Mouse (Mus musculus): Measurements from ENCODE around the gene Sult4a1. TPM values are rescaled to one million over a fixed set of nuclear protein-coding genes. Genes with fewer than 3 reads are reported as not detected.
A peak's percentile ranks its signal among the peaks of the same experiment; 100 is the strongest.
"Not testable (repeated sequence)": the region's sequence is repeated elsewhere in the genome, so short reads cannot be mapped to it uniquely, and the experiment has no call there.

Gene Sult4a1
- polyA plus RNA-seq, 1 experiment from 2014 or later, result 0.24 TPM

GRCm38 (mm10) chr15:84105924-84106500 lies 458 bp upstream of the Sult4a1 start:
- Histone ChIP-seq H3K9me3 (ENCODE audit: low read length) (no peaks in the 10 kb centered on the region), H3K4me3 (ENCODE audit: low read depth, low read length) (peak overlapping the region; percentile 32; the same call in 1 of the 2 replicates), H3K4me2 (replicated peaks; ENCODE audit: low read depth, low read length) (peak overlapping the region; percentile 57), H3K4me1 (ENCODE audit: insufficient read depth, low read depth, low read length) (no peaks in the 10 kb centered on the region), H3K27me3 (replicated peaks; ENCODE audit: insufficient read depth, low read length) (peaks cover 20% of the 10 kb centered on the region), H3K27ac (ENCODE audit: low read length) (no peak overlapping the region), H3K36me3 (ENCODE audit: insufficient read depth, low read length) (no peaks in the 10 kb centered on the region), H3K9ac (replicated peaks; ENCODE audit: low read depth) (no peak overlapping the region)
- DNase-seq (ENCODE audit: low spot score) (no peak), ATAC-seq (no peak)
- WGBS, result 17% methylated on average over 11 of the region's 12 CpGs
- no peak for TF ChIP-seq EP300 (IDR thresholded peaks at IDR 0.05)
- TF ChIP-seq CTCF (IDR thresholded peaks at IDR 0.05), result no peak

GRCm38 (mm10) chr15:84104626-84105025 lies 928 bp downstream of the Sult4a1 start:
- Histone ChIP-seq H3K4me2 (replicated peaks; ENCODE audit: low read depth, low read length) (no peak overlapping the region), H3K27me3 (replicated peaks; ENCODE audit: insufficient read depth, low read length) (peaks cover 20% of the 10 kb centered on the region), H3K27ac (ENCODE audit: low read length) (no peak overlapping the region), H3K4me1 (ENCODE audit: insufficient read depth, low read depth, low read length) (no peaks in the 10 kb centered on the region), H3K4me3 (ENCODE audit: low read depth, low read length) (no peak overlapping the region), H3K9me3 (ENCODE audit: low read length) (no peaks in the 10 kb centered on the region), H3K36me3 (ENCODE audit: insufficient read depth, low read length) (no peaks in the 10 kb centered on the region), H3K9ac (replicated peaks; ENCODE audit: low read depth) (no peak overlapping the region)
- TF ChIP-seq CTCF (IDR thresholded peaks at IDR 0.05), result no peak
- TF ChIP-seq EP300 (IDR thresholded peaks at IDR 0.05), result no peak
- DNase-seq (ENCODE audit: low spot score) (no peak), ATAC-seq (no peak)
- WGBS, result 74% methylated on average over 7 of the region's 7 CpGs

DNA sequence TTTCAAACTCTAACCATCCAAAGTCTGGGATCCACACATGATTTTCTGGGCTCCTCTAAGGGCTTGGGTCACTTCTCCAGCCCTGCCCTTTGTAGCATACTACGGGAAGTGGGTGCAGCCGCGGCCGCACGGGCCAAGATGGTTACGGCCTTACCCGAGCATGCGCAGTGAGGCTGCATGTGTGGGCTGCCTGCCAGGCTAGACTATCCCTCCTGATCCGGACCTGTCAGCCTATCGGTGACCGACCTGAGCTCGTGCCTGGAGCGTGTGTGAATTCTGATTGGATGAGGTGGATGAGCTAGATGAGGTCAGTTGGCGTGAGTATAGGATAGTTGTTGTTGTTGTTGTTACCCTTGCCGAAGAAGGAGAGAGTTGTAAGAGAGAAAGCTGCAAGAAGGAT lies 8.0 kb downstream of the Sult4a1 start:
- H3K27me3 ChIP-seq (replicated peaks; ENCODE audit: insufficient read depth, low read length); H3K9ac ChIP-seq (replicated peaks; ENCODE audit: low read depth); H3K27ac ChIP-seq (ENCODE audit: low read length); H3K4me1 ChIP-seq (ENCODE audit: insufficient read depth, low read depth, low read length); H3K9me3 ChIP-seq (ENCODE audit: low read length); ATAC-seq; H3K4me2 ChIP-seq (replicated peaks; ENCODE audit: low read depth, low read length); H3K36me3 ChIP-seq (ENCODE audit: insufficient read depth, low read length); H3K4me3 ChIP-seq (ENCODE audit: low read depth, low read length); DNase-seq (ENCODE audit: low spot score): not testable (repeated sequence)
- WGBS, result 81% methylated on average over 15 of the region's 15 CpGs

GRCm38 (mm10) chr15:84096051-84096450 lies 9.5 kb downstream of the Sult4a1 start:
- no peak overlapping the region for H3K9ac ChIP-seq (replicated peaks; ENCODE audit: low read depth)
- no peak for DNase-seq (ENCODE audit: low spot score)
- H3K4me1 ChIP-seq (ENCODE audit: insufficient read depth, low read depth, low read length), result no peaks in the 10 kb centered on the region
- H3K9me3 ChIP-seq (ENCODE audit: low read length), result no peaks in the 10 kb centered on the region
- H3K4me2 ChIP-seq (replicated peaks; ENCODE audit: low read depth, low read length), result no peak overlapping the region
- H3K27ac ChIP-seq (ENCODE audit: low read length), result no peak overlapping the region
- no peaks in the 10 kb centered on the region for H3K27me3 ChIP-seq (replicated peaks; ENCODE audit: insufficient read depth, low read length)
- no peaks in the 10 kb centered on the region for H3K36me3 ChIP-seq (ENCODE audit: insufficient read depth, low read length)
- no peak for ATAC-seq
- TF ChIP-seq CTCF (IDR thresholded peaks at IDR 0.05) (no peak), EP300 (IDR thresholded peaks at IDR 0.05) (no peak)
- WGBS, result 63% methylated on average over 8 of the region's 8 CpGs
- no peak overlapping the region for H3K4me3 ChIP-seq (ENCODE audit: low read depth, low read length)

DNA sequence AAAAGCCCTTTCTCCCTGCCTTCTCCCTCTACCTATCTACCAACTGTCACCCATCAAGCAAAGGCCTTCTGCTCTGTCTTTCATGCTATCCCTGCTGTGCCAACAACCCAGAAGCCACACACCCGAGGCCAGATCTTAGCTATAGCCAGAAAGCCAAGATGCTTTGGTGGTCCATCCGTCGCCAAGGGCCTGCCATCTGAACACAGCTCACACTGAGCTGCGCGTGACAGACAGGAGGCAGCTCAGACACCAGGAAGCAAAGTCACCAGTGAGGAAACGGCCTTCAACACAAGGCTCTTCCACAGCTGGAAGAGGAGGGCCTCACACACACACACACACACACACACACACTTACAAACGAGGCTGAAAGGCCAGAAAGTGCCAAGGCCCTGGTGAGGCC lies 10.6 kb downstream of the Sult4a1 start:
- no peaks in the 10 kb centered on the region for H3K9me3 ChIP-seq (ENCODE audit: low read length)
- H3K4me1 ChIP-seq (ENCODE audit: insufficient read depth, low read depth, low read length), result no peaks in the 10 kb centered on the region
- H3K4me3 ChIP-seq (ENCODE audit: low read depth, low read length), result no peak overlapping the region
- DNase-seq (ENCODE audit: low spot score) (no peak), ATAC-seq (no peak)
- no peaks in the 10 kb centered on the region for H3K27me3 ChIP-seq (replicated peaks; ENCODE audit: insufficient read depth, low read length)
- WGBS, result 56% methylated on average over 7 of the region's 7 CpGs
- no peak overlapping the region for H3K27ac ChIP-seq (ENCODE audit: low read length)
- no peaks in the 10 kb centered on the region for H3K36me3 ChIP-seq (ENCODE audit: insufficient read depth, low read length)
- H3K4me2 ChIP-seq (replicated peaks; ENCODE audit: low read depth, low read length), result no peak overlapping the region
- TF ChIP-seq EP300 (IDR thresholded peaks at IDR 0.05) (no peak), CTCF (IDR thresholded peaks at IDR 0.05) (no peak)
- H3K9ac ChIP-seq (replicated peaks; ENCODE audit: low read depth), result no peak overlapping the region

DNA sequence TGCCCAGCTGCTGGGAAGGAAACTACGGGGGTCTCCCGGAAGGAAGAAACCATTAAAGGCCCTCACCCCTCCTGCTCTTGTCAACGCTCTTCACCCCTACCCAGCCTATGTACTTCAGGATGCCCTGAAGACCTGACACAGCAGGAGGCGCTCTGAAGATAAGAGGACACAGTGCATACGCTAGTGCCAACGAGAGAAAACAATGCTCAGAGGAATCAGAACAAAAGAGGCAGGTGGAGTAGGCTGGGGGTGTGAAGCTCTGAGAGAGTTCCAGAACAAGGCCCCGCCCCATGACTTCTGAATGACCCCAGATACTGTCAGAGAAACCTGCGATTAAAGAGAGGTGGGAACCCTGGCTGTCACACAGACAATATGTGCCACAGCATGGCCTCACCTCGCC lies 18.8 kb downstream of the Sult4a1 start:
- no peaks in the 10 kb centered on the region for H3K36me3 ChIP-seq (ENCODE audit: insufficient read depth, low read length)
- no peak overlapping the region for H3K27ac ChIP-seq (ENCODE audit: low read length)
- no peak overlapping the region for H3K4me2 ChIP-seq (replicated peaks; ENCODE audit: low read depth, low read length)
- 28% methylated on average over 9 of the region's 9 CpGs for whole genome bisulfite sequencing
- H3K4me1 ChIP-seq (ENCODE audit: insufficient read depth, low read depth, low read length), result no peaks in the 10 kb centered on the region
- H3K27me3 ChIP-seq (replicated peaks; ENCODE audit: insufficient read depth, low read length), result no peaks in the 10 kb centered on the region
- H3K9ac ChIP-seq (replicated peaks; ENCODE audit: low read depth), result no peak overlapping the region
- ATAC-seq, result no peak
- no peak for TF ChIP-seq CTCF (IDR thresholded peaks at IDR 0.05)
- no peak for TF ChIP-seq EP300 (IDR thresholded peaks at IDR 0.05)
- H3K9me3 ChIP-seq (ENCODE audit: low read length), result no peaks in the 10 kb centered on the region
- no peak for DNase-seq (ENCODE audit: low spot score)
- no peak overlapping the region for H3K4me3 ChIP-seq (ENCODE audit: low read depth, low read length)

- Histone ChIP-seq H3K4me1 (ENCODE audit: insufficient read depth, low read depth, low read length) (no peaks in the 10 kb centered on the region), H3K9me3 (ENCODE audit: low read length) (no peaks in the 10 kb centered on the region), H3K9ac (replicated peaks; ENCODE audit: low read depth) (no peak overlapping the region), H3K4me2 (replicated peaks; ENCODE audit: low read depth, low read length) (no peak overlapping the region), H3K36me3 (ENCODE audit: insufficient read depth, low read length) (no peaks in the 10 kb centered on the region), H3K27ac (ENCODE audit: low read length) (no peak overlapping the region), H3K4me3 (ENCODE audit: low read depth, low read length) (no peak overlapping the region), H3K27me3 (replicated peaks; ENCODE audit: insufficient read depth, low read length) (no peaks in the 10 kb centered on the region)
- WGBS, result 21% methylated on average over 12 of the region's 12 CpGs
- DNase-seq (ENCODE audit: low spot score) (peak; percentile 19), ATAC-seq (no peak)
- no peak for TF ChIP-seq CTCF (IDR thresholded peaks at IDR 0.05)
- no peak for TF ChIP-seq EP300 (IDR thresholded peaks at IDR 0.05)
Measured at GRCm38 (mm10) chr15:84086364-84086763, 19.2 kb downstream of the Sult4a1 start.

Data from lung, postnatal 0 days (tissue).